Mouse (Mus musculus): ENCODE results near the gene Prkca.

The Prkca gene

GRCm38 (mm10) chr11:108206602-108207001 is 137.1 kb downstream of the Prkca start:
- no peak for DNase-seq (ENCODE audit: low spot score in 2 of 2)

- DNase-seq (ENCODE audit: low spot score in 2 of 2): no peak
These were observed 138.9 kb downstream of the Prkca start for GRCm38 (mm10) chr11:108204895-108205248.

- no peak for DNase-seq (ENCODE audit: low spot score in 2 of 2)
These were observed 139.4 kb downstream of the Prkca start for GRCm38 (mm10) chr11:108204202-108204894.

GRCm38 (mm10) chr11:108202835-108203234 is 140.9 kb downstream of the Prkca start:
- DNase-seq (ENCODE audit: low spot score in 2 of 2): no peak

GRCm38 (mm10) chr11:108200679-108201586 is 142.8 kb downstream of the Prkca start:
- no peak for DNase-seq (ENCODE audit: low spot score in 2 of 2)

- DNase-seq (ENCODE audit: low spot score in 2 of 2): no peak
These were observed 144.2 kb downstream of the Prkca start for GRCm38 (mm10) chr11:108199429-108199985.

GRCm38 (mm10) chr11:108198592-108198991 is 145.1 kb downstream of the Prkca start:
- no peak for DNase-seq (ENCODE audit: low spot score in 2 of 2)

GRCm38 (mm10) chr11:108197427-108198218 is 146.1 kb downstream of the Prkca start:
- DNase-seq (ENCODE audit: low spot score in 2 of 2): no peak

- DNase-seq (ENCODE audit: low spot score in 2 of 2): no peak
These were observed 146.9 kb downstream of the Prkca start for GRCm38 (mm10) chr11:108196796-108197195.

GRCm38 (mm10) chr11:108190298-108190697 is 153.4 kb downstream of the Prkca start:
- no peak for DNase-seq (ENCODE audit: low spot score in 2 of 2)

- DNase-seq (ENCODE audit: low spot score in 2 of 2): no peak
These were observed 154.4 kb downstream of the Prkca start for GRCm38 (mm10) chr11:108189362-108189761.

GRCm38 (mm10) chr11:108182421-108182820 is 161.3 kb downstream of the Prkca start:
- peak in 1 of 2 experiments; percentile 70 for DNase-seq (ENCODE audit: low spot score in 2 of 2)

- DNase-seq (ENCODE audit: low spot score in 2 of 2): no peak
These were observed 162.6 kb downstream of the Prkca start for GRCm38 (mm10) chr11:108181012-108181713.

GRCm38 (mm10) chr11:108178802-108179201 is 164.9 kb downstream of the Prkca start:
- no peak for DNase-seq (ENCODE audit: low spot score in 2 of 2)

- DNase-seq (ENCODE audit: low spot score in 2 of 2): no peak
These were observed 165.5 kb downstream of the Prkca start for GRCm38 (mm10) chr11:108178258-108178657.

- DNase-seq (ENCODE audit: low spot score in 2 of 2): no peak
These were observed 167.0 kb downstream of the Prkca start for GRCm38 (mm10) chr11:108176715-108177114.

- no peak for DNase-seq (ENCODE audit: low spot score in 2 of 2)
These were observed 171.8 kb downstream of the Prkca start for GRCm38 (mm10) chr11:108171917-108172316.

GRCm38 (mm10) chr11:108171260-108171659 is 172.5 kb downstream of the Prkca start:
- DNase-seq (ENCODE audit: low spot score in 2 of 2): no peak

GRCm38 (mm10) chr11:108170107-108170506 is 173.6 kb downstream of the Prkca start:
- no peak for DNase-seq (ENCODE audit: low spot score in 2 of 2)

GRCm38 (mm10) chr11:108165725-108166124 is 178.0 kb downstream of the Prkca start:
- DNase-seq (ENCODE audit: low spot score in 2 of 2): no peak

GRCm38 (mm10) chr11:108162639-108163038 is 181.1 kb downstream of the Prkca start:
- DNase-seq (ENCODE audit: low spot score in 2 of 2): no peak
